Mouse (Mus musculus): ENCODE measurements around the gene Ppp1r9a. TPM values are rescaled to one million over a fixed set of nuclear protein-coding genes. Genes with fewer than 3 reads are reported as not detected.

The Ppp1r9a gene
- polyA plus RNA-seq, 1 experiment from 2014 or later, result 19.0 TPM

- WGBS, result 87% methylated on average over 10 of the region's 10 CpGs
Measured at GRCm38 (mm10) chr6:5174179-5174812, 271.6 kb downstream of the Ppp1r9a start.

GRCm38 (mm10) chr6:5177967-5178891 lies 275.5 kb downstream of the Ppp1r9a start:
- H3K9me3 ChIP-seq (replicated peaks), result no peaks in the 10 kb centered on the region
- peaks cover 8% of the 10 kb centered on the region for H3K4me1 ChIP-seq
- H3K36me3 ChIP-seq, result no peaks in the 10 kb centered on the region
- no peak overlapping the region for H3K27ac ChIP-seq
- peak overlapping the region; percentile 18 for H3K4me3 ChIP-seq (replicated peaks)
- no peak overlapping the region for H3K9ac ChIP-seq
- peak overlapping the region; percentile 53 for H3K4me2 ChIP-seq
- H3K27me3 ChIP-seq, result no peaks in the 10 kb centered on the region
- ATAC-seq (replicated peaks; ENCODE audit: low FRiP score), result peak; percentile 82
- WGBS, result 42% methylated on average over 19 of the region's 19 CpGs

More at GRCm38 (mm10) chr6:5174179-5174812, 271.6 kb downstream of the Ppp1r9a start:
- no peaks in the 10 kb centered on the region for H3K9me3 ChIP-seq (replicated peaks)
- no peak for ATAC-seq (replicated peaks; ENCODE audit: low FRiP score)
- H3K4me2 ChIP-seq, result no peak overlapping the region
- H3K27ac ChIP-seq, result no peak overlapping the region
- no peaks in the 10 kb centered on the region for H3K27me3 ChIP-seq
- peaks cover 12% of the 10 kb centered on the region for H3K4me1 ChIP-seq
- no peak overlapping the region for H3K9ac ChIP-seq
- H3K4me3 ChIP-seq (replicated peaks), result no peak overlapping the region
- no peaks in the 10 kb centered on the region for H3K36me3 ChIP-seq

- H3K4me1 ChIP-seq, result peaks cover 8% of the 10 kb centered on the region
- H3K4me2 ChIP-seq, result no peak overlapping the region
- no peak for ATAC-seq (replicated peaks; ENCODE audit: low FRiP score)
- no peak overlapping the region for H3K9ac ChIP-seq
- H3K4me3 ChIP-seq (replicated peaks), result no peak overlapping the region
- WGBS, result 91% methylated on average over 6 of the region's 6 CpGs
- no peaks in the 10 kb centered on the region for H3K27me3 ChIP-seq
- H3K36me3 ChIP-seq, result no peaks in the 10 kb centered on the region
- H3K9me3 ChIP-seq (replicated peaks), result no peaks in the 10 kb centered on the region
- H3K27ac ChIP-seq, result no peak overlapping the region
Measured at GRCm38 (mm10) chr6:5179189-5179588, 276.5 kb downstream of the Ppp1r9a start.

- Histone ChIP-seq H3K4me2 (no peak overlapping the region), H3K36me3 (no peaks in the 10 kb centered on the region), H3K4me1 (peaks cover 8% of the 10 kb centered on the region), H3K27me3 (no peaks in the 10 kb centered on the region), H3K9ac (no peak overlapping the region), H3K4me3 (replicated peaks) (no peak overlapping the region), H3K27ac (no peak overlapping the region), H3K9me3 (replicated peaks) (no peaks in the 10 kb centered on the region)
- 64% methylated on average over 5 of the region's 5 CpGs for WGBS
- ATAC-seq (replicated peaks; ENCODE audit: low FRiP score), result no peak
Measured at GRCm38 (mm10) chr6:5180645-5181044, 277.9 kb downstream of the Ppp1r9a start.

- H3K9ac ChIP-seq, result no peak overlapping the region
- H3K27ac ChIP-seq, result no peak overlapping the region
- WGBS, result 82% methylated on average over 7 of the region's 7 CpGs
- H3K4me1 ChIP-seq, result peaks cover 9% of the 10 kb centered on the region; the same call in 1 of the 2 replicates
- H3K9me3 ChIP-seq (replicated peaks), result no peaks in the 10 kb centered on the region
- ATAC-seq (replicated peaks; ENCODE audit: low FRiP score), result no peak
- H3K27me3 ChIP-seq, result no peaks in the 10 kb centered on the region; the same call in 1 of the 2 replicates
- no peak overlapping the region for H3K4me2 ChIP-seq
- H3K4me3 ChIP-seq (replicated peaks), result no peak overlapping the region
- H3K36me3 ChIP-seq, result no peaks in the 10 kb centered on the region
Measured at GRCm38 (mm10) chr6:5186229-5186950, 283.7 kb downstream of the Ppp1r9a start.

GRCm38 (mm10) chr6:5187586-5187985 lies 284.9 kb downstream of the Ppp1r9a start:
- H3K4me1 ChIP-seq, result peaks cover 9% of the 10 kb centered on the region; the same call in 1 of the 2 replicates
- no peaks in the 10 kb centered on the region for H3K36me3 ChIP-seq
- no peak overlapping the region for H3K4me2 ChIP-seq
- ATAC-seq (replicated peaks; ENCODE audit: low FRiP score), result no peak
- 85% methylated on average over 6 of the region's 6 CpGs for WGBS
- no peak overlapping the region for H3K9ac ChIP-seq
- H3K27ac ChIP-seq, result no peak overlapping the region
- H3K4me3 ChIP-seq (replicated peaks), result no peak overlapping the region
- no peaks in the 10 kb centered on the region; the same call in 1 of the 2 replicates for H3K27me3 ChIP-seq
- H3K9me3 ChIP-seq (replicated peaks), result no peaks in the 10 kb centered on the region

GRCm38 (mm10) chr6:5188036-5188435 lies 285.3 kb downstream of the Ppp1r9a start:
- Histone ChIP-seq H3K27ac (no peak overlapping the region), H3K9me3 (replicated peaks) (no peaks in the 10 kb centered on the region), H3K9ac (no peak overlapping the region), H3K4me3 (replicated peaks) (no peak overlapping the region), H3K27me3 (no peaks in the 10 kb centered on the region; the same call in 1 of the 2 replicates), H3K4me2 (no peak overlapping the region), H3K36me3 (no peaks in the 10 kb centered on the region), H3K4me1 (peaks cover 9% of the 10 kb centered on the region; the same call in 1 of the 2 replicates)
- WGBS, result 85% methylated on average over 5 of the region's 5 CpGs
- no peak for ATAC-seq (replicated peaks; ENCODE audit: low FRiP score)

- Histone ChIP-seq H3K36me3 (no peaks in the 10 kb centered on the region), H3K27ac (no peak overlapping the region), H3K4me3 (replicated peaks) (no peak overlapping the region), H3K4me1 (peaks cover 9% of the 10 kb centered on the region; the same call in 1 of the 2 replicates), H3K4me2 (no peak overlapping the region), H3K9ac (no peak overlapping the region), H3K9me3 (replicated peaks) (no peaks in the 10 kb centered on the region), H3K27me3 (no peaks in the 10 kb centered on the region; the same call in 1 of the 2 replicates)
- ATAC-seq (replicated peaks; ENCODE audit: low FRiP score), result no peak
- 35% methylated on average over 6 of the region's 6 CpGs for whole genome bisulfite sequencing
Measured at GRCm38 (mm10) chr6:5188938-5189337, 286.2 kb downstream of the Ppp1r9a start.

- no peak overlapping the region for H3K4me2 ChIP-seq
- H3K4me1 ChIP-seq, result peaks cover 9% of the 10 kb centered on the region; the same call in 1 of the 2 replicates
- H3K36me3 ChIP-seq, result no peaks in the 10 kb centered on the region
- 42% methylated on average over 4 of the region's 4 CpGs for WGBS
- ATAC-seq (replicated peaks; ENCODE audit: low FRiP score), result no peak
- no peaks in the 10 kb centered on the region for H3K9me3 ChIP-seq (replicated peaks)
- no peak overlapping the region for H3K27ac ChIP-seq
- H3K4me3 ChIP-seq (replicated peaks), result no peak overlapping the region
- H3K9ac ChIP-seq, result no peak overlapping the region
- H3K27me3 ChIP-seq, result no peaks in the 10 kb centered on the region; the same call in 1 of the 2 replicates
Measured at GRCm38 (mm10) chr6:5189507-5189906, 286.8 kb downstream of the Ppp1r9a start.

GRCm38 (mm10) chr6:5190761-5191160 lies 288.0 kb downstream of the Ppp1r9a start:
- no peak for ATAC-seq (replicated peaks; ENCODE audit: low FRiP score)
- Histone ChIP-seq H3K27me3 (no peaks in the 10 kb centered on the region; the same call in 1 of the 2 replicates), H3K4me1 (peaks cover 9% of the 10 kb centered on the region; the same call in 1 of the 2 replicates), H3K36me3 (no peaks in the 10 kb centered on the region), H3K9ac (no peak overlapping the region), H3K9me3 (replicated peaks) (no peaks in the 10 kb centered on the region), H3K4me2 (no peak overlapping the region), H3K27ac (no peak overlapping the region), H3K4me3 (replicated peaks) (no peak overlapping the region)
- 79% methylated on average over 4 of the region's 4 CpGs for WGBS

- 0 out of 2 replicates have a peak, but pooled peaks have one; percentile 36 for ATAC-seq (replicated peaks; ENCODE audit: low FRiP score)
Measured at GRCm38 (mm10) chr6:5193693-5194092, 291.0 kb downstream of the Ppp1r9a start, which contains the start of gene Pon1. TSS of gene Pon1 (minus strand) at chr6:5193946.

More at GRCm38 (mm10) chr6:5193693-5194092, 291.0 kb downstream of the Ppp1r9a start, which contains the start of gene Pon1:
- Histone ChIP-seq H3K27me3 (no peaks in the 10 kb centered on the region), H3K4me2 (no peak within 1 kb of the TSS), H3K4me1 (peaks cover 9% of the 10 kb centered on the region; the same call in 1 of the 2 replicates), H3K27ac (no peak within 1 kb of the TSS), H3K9me3 (replicated peaks) (no peaks in the 10 kb centered on the region), H3K4me3 (replicated peaks) (no peak within 1 kb of the TSS), H3K9ac (no peak within 1 kb of the TSS), H3K36me3 (no peaks in the 10 kb centered on the region)
- 32% methylated on average over 5 of the region's 5 CpGs for WGBS
